In the genomic region with DNA sequence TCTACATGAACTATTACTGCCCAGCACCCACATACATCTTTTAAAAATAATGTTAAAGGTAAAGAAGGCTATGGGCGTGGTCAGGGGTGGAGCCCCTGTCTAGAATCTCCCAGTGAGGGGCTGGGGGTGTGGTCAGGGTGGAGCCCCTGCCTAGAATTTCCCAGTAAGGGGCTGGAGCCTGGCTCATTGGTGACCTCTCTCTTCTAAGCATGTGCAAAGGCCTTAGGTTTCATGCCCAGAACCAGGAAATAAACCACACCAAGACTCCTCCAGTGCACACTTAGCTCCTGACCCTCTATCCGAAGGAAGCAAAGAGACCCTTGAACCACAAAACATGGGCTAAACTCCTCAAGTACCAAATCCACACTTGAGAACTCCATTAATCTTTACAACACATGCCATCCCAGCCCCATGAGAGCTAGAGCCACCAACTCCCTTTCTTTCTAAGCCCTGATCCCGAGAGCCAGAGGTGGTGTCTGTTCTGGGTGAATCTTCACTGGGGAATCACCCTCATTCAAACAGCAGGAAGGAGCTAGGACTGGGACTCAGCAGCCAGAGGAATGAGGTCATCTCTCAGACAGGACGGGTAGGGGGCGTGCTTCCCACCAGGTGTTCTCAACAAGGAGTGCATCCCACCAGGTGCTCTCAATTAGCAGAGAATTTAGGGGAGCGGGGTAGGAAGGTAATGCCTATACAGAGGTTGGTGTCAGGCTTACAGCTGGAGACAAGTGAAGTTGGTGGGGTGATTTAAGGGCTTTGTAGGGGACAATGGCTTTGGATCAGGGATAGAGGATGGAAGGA, we compare ENCODE assay signal across 8 mouse cellular contexts. TPM values are rescaled to one million over a fixed set of nuclear protein-coding genes. Genes with fewer than 3 reads are reported as not detected.
DNase-seq lines count a peak whose midpoint lies in the region; ATAC-seq and TF ChIP-seq lines count a peak whose summit lies in the region.

No protein-coding gene starts in this region.

- TF ChIP-seq POLR2A in cerebellum, adult 2 months (IDR thresholded peaks at IDR 0.05; ENCODE audit: borderline replicate concordance, insufficient read depth, low read length): no peak

- H3K36me3 ChIP-seq in limb, embryonic 12.5 days: peaks cover 47% of the 10 kb centered on the region

- peak overlapping the region; percentile 90 for H3K9ac ChIP-seq in limb, embryonic 12.5 days (replicated peaks)

- no peaks in the 10 kb centered on the region for H3K27me3 ChIP-seq in cerebellum, adult 2 months (ENCODE audit: control insufficient read depth, insufficient read depth, low read length)
- no peaks in the 10 kb centered on the region for H3K27me3 ChIP-seq in limb, embryonic 12.5 days

- TF ChIP-seq CTCF in cerebellum, adult 2 months (IDR thresholded peaks at IDR 0.05; ENCODE audit: borderline replicate concordance, insufficient read depth, low read depth, low read length): no peak

- H3K4me1 ChIP-seq in cerebellum, adult 2 months (ENCODE audit: control insufficient read depth, insufficient read depth, low read length): peaks cover 18% of the 10 kb centered on the region
- H3K4me1 ChIP-seq in limb, embryonic 12.5 days (replicated peaks): peaks cover 25% of the 10 kb centered on the region

- no peak overlapping the region for H3K27ac ChIP-seq in cerebellum, adult 2 months (ENCODE audit: insufficient read depth, low read length)
- H3K27ac ChIP-seq in limb, embryonic 12.5 days: no peak overlapping the region

- WGBS in cerebellum, adult 2 months: 41% methylated on average over 6 of the region's 6 CpGs
- WGBS in limb, embryonic 12.5 days: 40% methylated on average over 6 of the region's 6 CpGs

- H3K4me2 ChIP-seq in limb, embryonic 12.5 days: peak overlapping the region; percentile 90

- no peak for DNase-seq in cerebellum, adult 2 months
- no peak for DNase-seq in cerebellum, adult 11-12 months
- peak; percentile 60 for DNase-seq in thymus, postnatal 14 days
- DNase-seq in thymus, postnatal 10 days (ENCODE audit: low spot score in 2 of 2): no peak
- peak; percentile 76 to 79 for DNase-seq in spleen, postnatal 4 days (ENCODE audit: low spot score in 2 of 2)
- no peak for DNase-seq in right cerebral cortex, postnatal 10 days (ENCODE audit: low spot score in 2 of 2)
- DNase-seq in right cerebral cortex, adult 18-20 months: no peak

- ATAC-seq in limb, embryonic 12.5 days (ENCODE audit: insufficient number of reproducible peaks, insufficient read depth, low FRiP score, low TSS enrichment, low read depth): no peak

- peak overlapping the region; percentile 87 for H3K4me3 ChIP-seq in cerebellum, adult 2 months (replicated peaks; ENCODE audit: insufficient read depth, low read depth, low read length)
- H3K4me3 ChIP-seq in limb, embryonic 12.5 days (replicated peaks): peak overlapping the region; percentile 84

- no peaks in the 10 kb centered on the region for H3K9me3 ChIP-seq in limb, embryonic 12.5 days

RNA-seq across cellular contexts. Expression of a gene that starts 1.6 kb away (rescaled TPM):
- 75.8 and 81.5 TPM in 2 replicates for polyA plus RNA-seq in cerebellum, adult 2 months (2012; rRNA removed)
- 136 and 137 TPM in 2 replicates for polyA plus RNA-seq in limb, embryonic 12.5 days (2016; fragmentation: Nextera tagmentation; extraction: Ambion mirVana)

RNA-seq across cellular contexts. Expression of a gene that starts 7.5 kb away (rescaled TPM):
- 87.7 and 93.1 TPM in 2 replicates for polyA plus RNA-seq in cerebellum, adult 2 months (2012; rRNA removed)
- polyA plus RNA-seq in limb, embryonic 12.5 days (2016; fragmentation: Nextera tagmentation; extraction: Ambion mirVana): 71.9 and 74.6 TPM in 2 replicates

RNA-seq across cellular contexts. Expression of a gene that starts 7.5 kb away (rescaled TPM):
- polyA plus RNA-seq in cerebellum, adult 2 months (2012; rRNA removed): 10.2 and 10.8 TPM in 2 replicates
- polyA plus RNA-seq in limb, embryonic 12.5 days (2016; fragmentation: Nextera tagmentation; extraction: Ambion mirVana): 3.3 and 3.8 TPM in 2 replicates

RNA-seq across cellular contexts. Expression of a gene that starts 11.1 kb away (rescaled TPM):
- polyA plus RNA-seq in cerebellum, adult 2 months (2012; rRNA removed): 0.24 and 0.36 TPM in 2 replicates
- 0.76 and 0.79 TPM in 2 replicates for polyA plus RNA-seq in limb, embryonic 12.5 days (2016; fragmentation: Nextera tagmentation; extraction: Ambion mirVana)

RNA-seq across cellular contexts. Expression of a gene that starts 12.0 kb away (rescaled TPM):
- 10.7 and 13.8 TPM in 2 replicates for polyA plus RNA-seq in cerebellum, adult 2 months (2012; rRNA removed)
- 1.1 and 3.1 TPM in 2 replicates for polyA plus RNA-seq in limb, embryonic 12.5 days (2016; fragmentation: Nextera tagmentation; extraction: Ambion mirVana)

Comparison
In these comparisons a context has a peak if more than half of its experiments do, and no peak if none do; other contexts are left out.
1. DNase-seq: peak in thymus, postnatal 14 days (single experiment) and spleen, postnatal 4 days (2 of 2); none in cerebellum, adult 2 months (0 of 2), cerebellum, adult 11-12 months (single experiment), thymus, postnatal 10 days (0 of 2), right cerebral cortex, postnatal 10 days (0 of 2) and right cerebral cortex, adult 18-20 months (single experiment).